Mouse (Mus musculus) intestine, postnatal 0 days (tissue): ENCODE data around the gene Slc4a10. TPM values are rescaled to one million over a fixed set of nuclear protein-coding genes. Genes with fewer than 3 reads are reported as not detected.
"Not testable (repeated sequence)": the region's sequence is repeated elsewhere in the genome, so short reads cannot be mapped to it uniquely, and the experiment has no call there.

Experiments
- ATAC-seq: fragments of 200-750 bp; cut with Nextera tagmentation; 2 replicates; pipeline ENCODE4 v1.8.0; 2017; ENCODE audit warnings: mild to moderate bottlenecking, moderate TSS enrichment, moderate library complexity
- H3K27ac ChIP-seq: fragments of 300-500 bp; sonication (generic); 2 replicates; pipeline ENCODE4 v1.5.1; 2014; ENCODE audit warnings: mild to moderate bottlenecking, low read depth, low read length, moderate library complexity
- H3K27me3 ChIP-seq: fragments of 300-500 bp; sonication (generic); replicated peaks from 2 replicates; pipeline ENCODE4 v1.6.1; 2014; ENCODE audit warnings: low read length, mixed read lengths; ENCODE audit not compliant: control insufficient read depth, insufficient read depth
- H3K36me3 ChIP-seq: fragments of 300-500 bp; sonication (generic); 2 replicates; pipeline ENCODE4 v1.6.1; 2014; ENCODE audit warnings: mild to moderate bottlenecking, moderate library complexity; ENCODE audit not compliant: control insufficient read depth, insufficient read depth
- H3K4me1 ChIP-seq: fragments of 300-500 bp; sonication (generic); replicated peaks from 2 replicates; pipeline ENCODE4 v1.6.1; 2014; ENCODE audit warnings: antibody characterized with exemption, low read length, mixed read lengths; ENCODE audit not compliant: control insufficient read depth, insufficient read depth
- H3K4me2 ChIP-seq: fragments of 300-500 bp; sonication (generic); replicated peaks from 2 replicates; pipeline ENCODE4 v1.6.1; 2014; ENCODE audit warnings: low read depth, mild to moderate bottlenecking, moderate library complexity
- H3K4me3 ChIP-seq: fragments of 300-500 bp; sonication (generic); 2 replicates; pipeline ENCODE4 v1.5.1; 2014; ENCODE audit warnings: low read depth, low read length
- H3K9ac ChIP-seq: fragments of 300-500 bp; sonication (generic); 2 replicates; pipeline ENCODE4 v1.6.1; 2014; ENCODE audit warnings: mild to moderate bottlenecking, low read depth, low read length
- H3K9me3 ChIP-seq: fragments of 300-500 bp; sonication (generic); 2 replicates; pipeline ENCODE4 v1.6.1; 2016; ENCODE audit warnings: mixed run types; ENCODE audit not compliant: control insufficient read depth
- CTCF ChIP-seq: sonication (generic); IDR thresholded peaks from 2 replicates; pipeline ENCODE4 v1.5.1; 2016; ENCODE audit warnings: low read depth, mild to moderate bottlenecking, control low read depth, antibody characterized with exemption, moderate library complexity
- WGBS: fragments of 180-500 bp; shearing (Covaris S2); extraction: QIAGEN DNeasy Blood & Tissue Kit; methylation state at CpG from one replicate; pipeline ENCODE4 v1.1.7; 2014; 5-methylcytosine and 5-hydroxymethylcytosine counted together
- polyA plus RNA-seq: library from polyadenylated mRNA; unstranded; fragments of >200 nt; fragmentation: Nextera tagmentation; extraction: Ambion mirVana; gene quantifications from 2 replicates; pipeline ENCODE4 v1.2.1, GENCODE M21; 2015

The Slc4a10 gene
- 0.50 and 0.63 TPM in 2 replicates for polyA plus RNA-seq

GRCm38 (mm10) chr2:62046421-62046845, at the start of gene Slc4a10:
TSS of gene Slc4a10 (plus strand) at chr2:62046462.
- TF ChIP-seq CTCF: no peak
- H3K27me3 ChIP-seq: 0 out of 2 replicates have a peak, but pooled peaks cover 5% of the 10 kb centered on the region
- H3K4me3 ChIP-seq: peak within 1 kb of the TSS; percentile 30
- H3K4me2 ChIP-seq: peak within 1 kb of the TSS; percentile 56
- H3K27ac ChIP-seq: no peak within 1 kb of the TSS
- ATAC-seq: no peak
- H3K36me3 ChIP-seq: no peaks in the 10 kb centered on the region
- no peak within 1 kb of the TSS for H3K9ac ChIP-seq
- H3K9me3 ChIP-seq: no peaks in the 10 kb centered on the region
- 22% methylated on average over 10 of the region's 10 CpGs for WGBS
- H3K4me1 ChIP-seq: no peaks in the 10 kb centered on the region

- H3K36me3 ChIP-seq, H3K4me2 ChIP-seq, H3K27ac ChIP-seq, H3K9ac ChIP-seq, ATAC-seq, H3K4me1 ChIP-seq, H3K4me3 ChIP-seq, H3K9me3 ChIP-seq, H3K27me3 ChIP-seq: not testable (repeated sequence)
- 92% methylated on average over 6 of the region's 6 CpGs for WGBS
These were observed 45.0 kb upstream of the Slc4a10 start for GRCm38 (mm10) chr2:62001251-62001650.

- WGBS: 71% methylated on average over 3 of the region's 3 CpGs
- no peak overlapping the region for H3K27ac ChIP-seq
- no peaks in the 10 kb centered on the region for H3K4me1 ChIP-seq
- H3K4me2 ChIP-seq: no peak overlapping the region
- H3K36me3 ChIP-seq: no peaks in the 10 kb centered on the region
- H3K4me3 ChIP-seq: no peak overlapping the region
- TF ChIP-seq CTCF: no peak
- no peaks in the 10 kb centered on the region for H3K27me3 ChIP-seq
- no peak overlapping the region for H3K9ac ChIP-seq
- no peaks in the 10 kb centered on the region for H3K9me3 ChIP-seq
- ATAC-seq: no peak
These were observed 28.1 kb upstream of the Slc4a10 start for GRCm38 (mm10) chr2:62018209-62018608.

GRCm38 (mm10) chr2:62046861-62047503, 720 bp downstream of the Slc4a10 start:
- no peak overlapping the region for H3K9ac ChIP-seq
- no peak for TF ChIP-seq CTCF

GRCm38 (mm10) chr2:62047504-62048005, 1.3 kb downstream of the Slc4a10 start:
- no peak overlapping the region for H3K9ac ChIP-seq
- WGBS: 3% methylated on average over 14 of the region's 14 CpGs
- H3K27me3 ChIP-seq: 0 out of 2 replicates have a peak, but pooled peaks cover 5% of the 10 kb centered on the region
- H3K4me2 ChIP-seq: peak overlapping the region; percentile 56
- H3K36me3 ChIP-seq: no peaks in the 10 kb centered on the region
- no peak overlapping the region for H3K27ac ChIP-seq
- no peaks in the 10 kb centered on the region for H3K9me3 ChIP-seq
- no peaks in the 10 kb centered on the region for H3K4me1 ChIP-seq
- ATAC-seq: no peak
- TF ChIP-seq CTCF: no peak
- H3K4me3 ChIP-seq: peak overlapping the region; percentile 30

More at GRCm38 (mm10) chr2:62046861-62047503, 720 bp downstream of the Slc4a10 start:
- Histone ChIP-seq H3K4me1 (no peaks in the 10 kb centered on the region), H3K27me3 (0 out of 2 replicates have a peak, but pooled peaks cover 5% of the 10 kb centered on the region), H3K4me3 (peak overlapping the region; percentile 30), H3K9me3 (no peaks in the 10 kb centered on the region), H3K27ac (no peak overlapping the region), H3K36me3 (no peaks in the 10 kb centered on the region), H3K4me2 (peak overlapping the region; percentile 56)
- WGBS: 9% methylated on average over 10 of the region's 10 CpGs
- no peak for ATAC-seq

GRCm38 (mm10) chr2:62048116-62048515, 1.9 kb downstream of the Slc4a10 start:
- Histone ChIP-seq H3K36me3 (no peaks in the 10 kb centered on the region), H3K4me2 (peak overlapping the region; percentile 56; the same call in 1 of the 2 replicates), H3K4me3 (no peak overlapping the region), H3K4me1 (no peaks in the 10 kb centered on the region), H3K9ac (no peak overlapping the region), H3K27ac (no peak overlapping the region), H3K9me3 (no peaks in the 10 kb centered on the region), H3K27me3 (0 out of 2 replicates have a peak, but pooled peaks cover 5% of the 10 kb centered on the region)
- WGBS: 8% methylated on average over 3 of the region's 3 CpGs
- no peak for ATAC-seq
- no peak for TF ChIP-seq CTCF
